Mouse (Mus musculus): Measurements from ENCODE around the gene Gale. TPM values are rescaled to one million over a fixed set of nuclear protein-coding genes. Genes with fewer than 3 reads are reported as not detected.
"Not testable (repeated sequence)": the region's sequence is repeated elsewhere in the genome, so short reads cannot be mapped to it uniquely, and the experiment has no call there.

The Gale gene
- polyA plus RNA-seq, 1 experiment from 2014 or later = 39.2 TPM

- H3K4me1 ChIP-seq = 0 out of 2 replicates have a peak, but pooled peaks cover 3% of the 10 kb centered on the region
- peaks cover 45% of the 10 kb centered on the region for H3K36me3 ChIP-seq
- H3K27ac ChIP-seq = no peak overlapping the region
- 93% methylated on average over 5 of the region's 5 CpGs for WGBS
- H3K4me3 ChIP-seq = no peak overlapping the region
- H3K9me3 ChIP-seq (replicated peaks) = no peaks in the 10 kb centered on the region
- no peaks in the 10 kb centered on the region for H3K27me3 ChIP-seq (ENCODE audit: low read depth, poor library complexity, severe bottlenecking)
- no peak for DNase-seq (ENCODE audit: low spot score)
These were observed 34.1 kb upstream of the Gale start for GRCm38 (mm10) chr4:135929405-135929804.

DNA sequence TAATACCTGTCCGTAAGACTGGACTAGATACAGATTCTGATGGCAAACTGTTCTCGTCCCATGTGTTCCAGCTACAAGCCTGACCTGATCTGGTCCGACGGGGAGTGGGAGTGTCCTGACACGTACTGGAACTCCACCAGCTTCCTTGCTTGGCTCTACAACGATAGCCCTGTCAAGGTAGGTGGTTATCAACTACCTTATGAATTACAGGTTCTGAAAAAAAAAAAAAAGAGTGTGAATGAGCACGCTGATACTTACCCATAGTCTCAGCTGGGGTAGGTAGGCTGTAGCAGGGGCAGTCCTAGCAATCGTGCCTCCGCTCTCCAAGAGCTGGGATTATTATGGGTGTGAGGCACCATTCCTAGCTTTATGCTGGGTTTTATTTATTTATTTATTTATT is 33.7 kb upstream of the Gale start:
- Histone ChIP-seq H3K9me3 (replicated peaks) (no peaks in the 10 kb centered on the region), H3K4me3 (no peak overlapping the region), H3K36me3 (peaks cover 45% of the 10 kb centered on the region), H3K27me3 (ENCODE audit: low read depth, poor library complexity, severe bottlenecking) (no peaks in the 10 kb centered on the region), H3K4me1 (0 out of 2 replicates have a peak, but pooled peaks cover 3% of the 10 kb centered on the region), H3K27ac (no peak overlapping the region)
- WGBS = 86% methylated on average over 9 of the region's 9 CpGs
- DNase-seq (ENCODE audit: low spot score) = no peak

GRCm38 (mm10) chr4:135930239-135930638 is 33.3 kb upstream of the Gale start:
- Histone ChIP-seq H3K27ac (no peak overlapping the region), H3K9me3 (replicated peaks) (no peaks in the 10 kb centered on the region), H3K4me3 (no peak overlapping the region), H3K36me3 (peaks cover 47% of the 10 kb centered on the region), H3K4me1 (0 out of 2 replicates have a peak, but pooled peaks cover 4% of the 10 kb centered on the region), H3K27me3 (ENCODE audit: low read depth, poor library complexity, severe bottlenecking) (no peaks in the 10 kb centered on the region)
- 93% methylated on average over 8 of the region's 8 CpGs for WGBS
- DNase-seq (ENCODE audit: low spot score) = no peak

DNA sequence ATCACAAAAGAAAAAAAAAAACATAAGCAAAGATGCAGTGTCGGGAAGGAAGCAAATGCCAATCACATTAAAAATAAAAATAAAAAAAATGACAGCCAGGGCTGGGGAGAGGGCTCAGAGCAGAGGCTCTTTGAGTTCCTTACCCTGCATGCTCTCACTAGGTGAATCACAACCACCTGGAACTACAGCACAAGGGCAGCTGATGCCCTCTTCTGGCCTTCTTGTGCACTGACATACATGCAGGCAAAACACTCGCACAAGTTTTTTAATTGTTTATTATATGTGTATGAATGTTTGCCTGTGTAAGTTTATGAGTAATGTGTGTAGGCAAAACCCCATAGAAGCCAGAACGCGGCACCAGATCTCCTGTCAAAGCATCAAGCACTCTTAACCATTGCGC is 31.7 kb upstream of the Gale start:
- Histone ChIP-seq H3K4me3 (no peak overlapping the region), H3K9me3 (replicated peaks) (no peaks in the 10 kb centered on the region), H3K27me3 (ENCODE audit: low read depth, poor library complexity, severe bottlenecking) (no peaks in the 10 kb centered on the region), H3K4me1 (0 out of 2 replicates have a peak, but pooled peaks cover 6% of the 10 kb centered on the region), H3K36me3 (peaks cover 34% of the 10 kb centered on the region), H3K27ac (no peak overlapping the region)
- DNase-seq (ENCODE audit: low spot score) = no peak
- WGBS = 68% methylated on average over 5 of the region's 5 CpGs

DNA sequence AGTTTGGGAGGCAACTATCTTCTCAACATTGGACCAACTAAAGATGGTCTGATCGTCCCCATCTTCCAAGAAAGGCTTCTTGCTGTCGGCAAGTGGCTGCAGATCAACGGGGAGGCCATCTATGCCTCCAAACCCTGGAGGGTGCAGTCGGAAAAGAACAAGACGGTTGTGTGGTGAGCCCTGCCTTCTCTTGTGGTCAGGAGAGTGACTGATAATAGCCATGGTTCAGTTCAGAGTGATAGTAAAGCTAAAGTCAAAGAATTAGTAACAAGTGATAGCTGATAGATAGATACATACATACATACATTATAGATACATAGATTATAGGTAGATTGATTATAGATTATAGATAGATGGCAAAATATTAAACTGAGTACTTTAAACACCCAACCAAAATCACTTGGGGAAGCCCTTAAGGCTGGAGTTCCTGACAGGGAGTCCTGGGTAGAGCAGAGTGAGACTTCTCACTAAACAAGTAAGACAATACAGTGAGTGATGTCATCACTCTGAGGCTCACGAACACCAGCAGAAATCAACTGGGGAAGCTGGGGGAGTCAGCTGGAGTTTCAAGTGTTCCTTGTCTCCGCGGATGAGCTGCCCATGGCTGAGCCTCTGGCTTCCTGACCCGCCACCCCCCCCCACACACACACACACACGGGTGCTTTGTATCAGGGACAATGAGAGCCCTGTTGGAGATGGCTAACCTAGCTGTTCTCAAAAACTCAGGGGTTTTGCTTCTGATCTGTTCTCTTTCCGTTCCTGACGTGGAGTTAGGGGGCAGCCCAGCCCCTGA is 28.6 kb upstream of the Gale start:
- WGBS = 79% methylated on average over 12 of the region's 12 CpGs

GRCm38 (mm10) chr4:135935502-135935901 is 28.0 kb upstream of the Gale start:
- no peaks in the 10 kb centered on the region for H3K9me3 ChIP-seq (replicated peaks)
- 90% methylated on average over 5 of the region's 5 CpGs for WGBS
- peaks cover 47% of the 10 kb centered on the region for H3K36me3 ChIP-seq
- H3K4me1 ChIP-seq = 0 out of 2 replicates have a peak, but pooled peaks cover 3% of the 10 kb centered on the region
- DNase-seq (ENCODE audit: low spot score) = no peak
- no peaks in the 10 kb centered on the region for H3K27me3 ChIP-seq (ENCODE audit: low read depth, poor library complexity, severe bottlenecking)
- no peak overlapping the region for H3K27ac ChIP-seq
- H3K4me3 ChIP-seq = no peak overlapping the region

More for the DNA sequence above, 28.6 kb upstream of the Gale start:
- no peaks in the 10 kb centered on the region for H3K9me3 ChIP-seq (replicated peaks)
- H3K27me3 ChIP-seq (ENCODE audit: low read depth, poor library complexity, severe bottlenecking) = no peaks in the 10 kb centered on the region
- no peak overlapping the region for H3K27ac ChIP-seq
- peaks cover 48% of the 10 kb centered on the region for H3K36me3 ChIP-seq
- DNase-seq (ENCODE audit: low spot score) = no peak
- H3K4me3 ChIP-seq = no peak overlapping the region
- H3K4me1 ChIP-seq = 0 out of 2 replicates have a peak, but pooled peaks cover 3% of the 10 kb centered on the region

- H3K4me1 ChIP-seq = 0 out of 2 replicates have a peak, but pooled peaks cover 3% of the 10 kb centered on the region
- peaks cover 29% of the 10 kb centered on the region for H3K36me3 ChIP-seq
- WGBS = 74% methylated on average over 7 of the region's 7 CpGs
- H3K4me3 ChIP-seq = no peak overlapping the region
- H3K27me3 ChIP-seq (ENCODE audit: low read depth, poor library complexity, severe bottlenecking) = no peaks in the 10 kb centered on the region
- no peak overlapping the region for H3K27ac ChIP-seq
- no peaks in the 10 kb centered on the region for H3K9me3 ChIP-seq (replicated peaks)
- DNase-seq (ENCODE audit: low spot score) = no peak
These were observed 24.7 kb upstream of the Gale start for GRCm38 (mm10) chr4:135938858-135939257.

DNA sequence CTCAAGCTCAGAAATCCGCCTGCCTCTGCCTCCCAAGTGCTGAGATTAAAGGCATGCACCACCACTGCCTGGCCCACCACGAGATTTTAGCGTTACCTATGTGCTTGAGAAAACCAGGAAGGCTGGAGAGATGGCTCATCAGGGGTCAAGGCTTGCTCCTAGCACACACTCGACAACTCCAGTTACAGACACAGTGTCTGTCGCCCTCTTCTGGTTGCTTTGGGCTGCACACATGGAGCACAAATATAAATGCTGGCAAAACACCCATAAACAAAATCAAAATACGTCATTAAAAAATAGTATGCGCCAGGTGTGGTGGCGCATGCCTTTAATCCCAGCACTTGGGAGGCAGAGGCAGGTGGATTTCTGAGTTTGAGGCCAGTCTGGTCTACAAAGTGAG is 22.5 kb upstream of the Gale start:
- H3K9me3 ChIP-seq (replicated peaks); H3K4me3 ChIP-seq; H3K4me1 ChIP-seq; H3K27ac ChIP-seq; DNase-seq (ENCODE audit: low spot score); H3K27me3 ChIP-seq (ENCODE audit: low read depth, poor library complexity, severe bottlenecking): not testable (repeated sequence)
- WGBS = 86% methylated on average over 8 of the region's 8 CpGs
- peaks cover 24% of the 10 kb centered on the region for H3K36me3 ChIP-seq

DNA sequence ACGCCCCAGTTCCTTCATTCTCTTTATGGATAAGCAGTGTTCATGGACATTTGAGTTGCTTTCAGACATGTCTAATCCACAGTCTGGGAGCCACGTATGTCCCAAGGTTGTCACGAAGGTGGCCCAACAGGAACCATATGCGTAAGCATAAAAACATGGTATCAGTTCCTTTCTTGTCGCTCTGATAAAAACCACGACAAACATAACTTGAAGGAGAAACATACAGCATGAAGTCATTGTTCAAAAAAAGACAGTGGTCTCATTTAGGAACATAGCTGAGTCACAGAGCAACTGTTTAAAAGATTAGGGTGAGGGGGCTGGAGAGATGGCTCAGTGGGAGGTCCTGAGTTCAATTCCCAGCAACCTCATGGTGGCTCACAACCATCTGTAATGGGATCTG is 21.3 kb upstream of the Gale start:
- Histone ChIP-seq H3K4me1 (peaks cover 15% of the 10 kb centered on the region), H3K9me3 (replicated peaks) (no peaks in the 10 kb centered on the region), H3K36me3 (peaks cover 22% of the 10 kb centered on the region), H3K27ac (no peak overlapping the region), H3K4me3 (no peak overlapping the region), H3K27me3 (ENCODE audit: low read depth, poor library complexity, severe bottlenecking) (no peaks in the 10 kb centered on the region)
- DNase-seq (ENCODE audit: low spot score) = no peak
- 94% methylated on average over 6 of the region's 6 CpGs for WGBS

- Histone ChIP-seq H3K27me3 (ENCODE audit: low read depth, poor library complexity, severe bottlenecking) (no peaks in the 10 kb centered on the region), H3K9me3 (replicated peaks) (no peaks in the 10 kb centered on the region), H3K36me3 (peaks cover 22% of the 10 kb centered on the region), H3K4me3 (no peak overlapping the region), H3K4me1 (peaks cover 16% of the 10 kb centered on the region), H3K27ac (no peak overlapping the region)
- 66% methylated on average over 4 of the region's 4 CpGs for WGBS
- no peak for DNase-seq (ENCODE audit: low spot score)
These were observed 20.1 kb upstream of the Gale start for GRCm38 (mm10) chr4:135943389-135943788.

GRCm38 (mm10) chr4:135945706-135946105 is 17.8 kb upstream of the Gale start:
- H3K4me3 ChIP-seq = peak overlapping the region; percentile 80

GRCm38 (mm10) chr4:135946278-135946658 is 17.3 kb upstream of the Gale start, which contains the start of gene Hmgcl:
Gene Hmgcl, plus strand, starts transcription at chr4:135946448.
- no peaks in the 10 kb centered on the region for H3K9me3 ChIP-seq (replicated peaks)
- DNase-seq (ENCODE audit: low spot score) = peak; percentile 95
- peaks cover 4% of the 10 kb centered on the region for H3K36me3 ChIP-seq
- peak within 1 kb of the TSS; percentile 64 for H3K27ac ChIP-seq
- H3K4me1 ChIP-seq = peaks cover 20% of the 10 kb centered on the region
- 0% methylated on average over 23 of the region's 23 CpGs for WGBS
- peak within 1 kb of the TSS; percentile 80 for H3K4me3 ChIP-seq
- no peaks in the 10 kb centered on the region for H3K27me3 ChIP-seq (ENCODE audit: low read depth, poor library complexity, severe bottlenecking)

More at GRCm38 (mm10) chr4:135945706-135946105, 17.8 kb upstream of the Gale start:
- Histone ChIP-seq H3K36me3 (peaks cover 5% of the 10 kb centered on the region), H3K27ac (peak overlapping the region; percentile 64; the same call in 1 of the 2 replicates), H3K4me1 (peaks cover 20% of the 10 kb centered on the region), H3K9me3 (replicated peaks) (no peaks in the 10 kb centered on the region), H3K27me3 (ENCODE audit: low read depth, poor library complexity, severe bottlenecking) (no peaks in the 10 kb centered on the region)
- WGBS = 81% methylated on average over 10 of the region's 10 CpGs
- no peak for DNase-seq (ENCODE audit: low spot score)

DNA sequence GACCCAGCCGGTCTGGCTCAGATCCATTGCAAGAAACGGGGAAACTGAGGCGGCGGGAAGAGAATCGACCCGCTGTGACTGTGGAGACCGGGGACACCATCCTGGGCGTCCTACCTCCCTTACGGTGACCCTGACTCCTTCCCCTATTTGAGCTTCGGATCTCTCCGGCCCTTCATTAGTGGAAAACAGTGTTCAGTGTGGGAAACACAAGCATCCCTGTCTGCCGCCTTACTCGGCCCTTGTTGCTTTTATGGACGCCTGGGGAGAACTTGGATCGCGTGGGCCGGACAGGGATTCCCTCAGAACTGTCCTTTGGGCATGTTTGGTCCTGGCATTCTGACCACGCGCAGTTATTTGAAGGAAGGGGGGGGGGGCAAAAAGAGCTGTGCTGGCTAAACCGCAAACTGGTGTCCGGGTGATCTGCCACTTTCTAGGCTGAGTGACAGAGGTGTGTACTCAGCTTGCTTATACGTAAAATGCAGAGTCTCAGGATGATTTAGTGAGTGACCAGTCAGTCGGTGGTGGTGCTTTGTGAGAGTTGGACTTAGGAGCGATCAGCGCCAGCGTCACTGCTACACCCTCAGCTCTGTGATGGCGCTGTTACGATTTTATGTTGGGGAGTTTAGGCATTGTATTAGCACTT is 16.7 kb upstream of the Gale start:
- peaks cover 20% of the 10 kb centered on the region for H3K4me1 ChIP-seq
- WGBS = 3% methylated on average over 28 of the region's 28 CpGs
- no peaks in the 10 kb centered on the region for H3K27me3 ChIP-seq (ENCODE audit: low read depth, poor library complexity, severe bottlenecking)
- H3K9me3 ChIP-seq (replicated peaks) = 0 out of 2 replicates have a peak, but pooled peaks cover 2% of the 10 kb centered on the region
- DNase-seq (ENCODE audit: low spot score) = peak; percentile 45
- peaks cover 9% of the 10 kb centered on the region for H3K36me3 ChIP-seq
- peak overlapping the region; percentile 64 for H3K27ac ChIP-seq
- H3K4me3 ChIP-seq = peak overlapping the region; percentile 80

Measured in limb, embryonic 10.5 days (tissue).